Mouse (Mus musculus) left cerebral cortex, postnatal 10 days (tissue): ENCODE data around the gene Trpm3. TPM values are rescaled to one million over a fixed set of nuclear protein-coding genes. Genes with fewer than 3 reads are reported as not detected.
A peak's percentile ranks its signal among the peaks of the same experiment; 100 is the strongest.

Experiments
- DNase-seq, 2 experiments: peaks; one replicate each; pipeline ENCODE4 v3.0.0; 2021 to 2022; ENCODE audit warnings: low spot score in 2 of 2, mixed read lengths in 1 of 2; ENCODE audit errors: extremely low spot score in 1 of 2
- intact Hi-C: fragments of 180-260 bp; cut with DNase I; formaldehyde crosslinking; loops from one replicate; pipeline ENCODE4 v1.15.1; 2025
- total RNA-seq, 2 experiments: library from RNA; stranded (reverse); gene quantifications; 2 replicates each; pipeline ENCODE4 v1.2.3; 2021

Gene Trpm3
- total RNA-seq, 2 experiments from 2014 or later = 63.0 to 67.9 TPM

DNA sequence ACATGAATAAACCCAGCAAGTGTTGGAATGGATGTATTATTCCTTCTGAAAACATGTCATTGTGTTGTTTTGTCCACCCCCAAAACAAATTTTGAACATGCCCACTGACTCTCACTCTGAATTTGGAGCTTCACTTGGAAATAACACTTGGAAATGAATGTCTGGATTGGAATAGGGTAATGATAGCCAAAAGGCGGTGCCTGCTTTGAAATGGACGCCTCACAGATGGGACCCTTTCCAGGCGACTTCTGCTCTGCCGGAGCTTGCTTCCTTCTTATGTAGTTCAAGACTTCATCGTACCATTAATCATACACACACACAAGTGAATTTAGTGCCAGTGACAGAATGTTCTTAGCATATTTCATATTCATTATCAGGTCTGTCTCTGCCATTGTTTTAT is 312.4 kb downstream of the Trpm3 start:
- no peak for DNase-seq
- intact Hi-C loops = no loop called here

DNA sequence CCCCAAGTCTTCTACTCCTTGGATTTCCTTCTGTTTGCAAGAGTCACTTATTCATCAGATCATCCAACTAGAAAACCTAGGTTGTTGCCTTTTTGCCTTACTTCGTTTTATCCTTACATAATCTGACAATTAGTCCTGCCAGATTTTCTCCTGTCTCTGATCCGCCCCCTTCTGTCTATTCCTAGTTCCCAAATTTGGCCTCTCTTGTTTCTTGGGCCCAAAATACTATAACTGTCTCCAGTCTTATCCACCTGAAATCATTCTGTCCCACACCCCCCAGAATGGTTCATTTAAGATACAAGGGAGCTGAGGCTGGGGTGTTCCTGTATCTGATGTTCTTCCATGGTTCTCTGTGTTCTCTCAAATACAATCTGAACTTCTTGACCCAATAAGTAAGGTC is 318.1 kb downstream of the Trpm3 start:
- intact Hi-C loops = no loop called here
- DNase-seq = no peak

DNA sequence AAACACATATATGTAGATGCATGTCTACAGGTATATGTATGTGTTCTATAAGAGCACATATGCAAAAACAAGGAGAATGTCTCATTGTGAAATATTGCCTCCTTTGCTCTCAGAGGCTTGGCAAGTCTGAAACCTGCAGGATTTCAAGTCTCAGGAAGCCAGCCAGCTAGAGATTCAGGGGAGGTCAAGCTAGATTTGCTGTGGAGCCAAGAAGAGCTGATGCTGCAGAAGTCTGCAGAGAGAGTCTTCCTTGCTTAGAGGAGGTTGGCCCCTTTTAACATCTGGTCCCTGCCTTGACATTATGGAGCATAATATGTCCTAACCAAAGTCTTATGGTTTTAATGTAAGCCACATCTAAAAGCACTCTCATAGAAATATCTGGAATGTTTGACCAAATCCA is 323.2 kb downstream of the Trpm3 start:
- intact Hi-C loops = no loop called here
- no peak for DNase-seq

GRCm38 (mm10) chr19:22463506-22463905 is 324.7 kb downstream of the Trpm3 start:
- intact Hi-C loops = no loop called here
- peak in 1 of 2 experiments; percentile 23 for DNase-seq

GRCm38 (mm10) chr19:22469608-22470007 is 330.8 kb downstream of the Trpm3 start:
- no peak for DNase-seq
- intact Hi-C loops = no loop called here

DNA sequence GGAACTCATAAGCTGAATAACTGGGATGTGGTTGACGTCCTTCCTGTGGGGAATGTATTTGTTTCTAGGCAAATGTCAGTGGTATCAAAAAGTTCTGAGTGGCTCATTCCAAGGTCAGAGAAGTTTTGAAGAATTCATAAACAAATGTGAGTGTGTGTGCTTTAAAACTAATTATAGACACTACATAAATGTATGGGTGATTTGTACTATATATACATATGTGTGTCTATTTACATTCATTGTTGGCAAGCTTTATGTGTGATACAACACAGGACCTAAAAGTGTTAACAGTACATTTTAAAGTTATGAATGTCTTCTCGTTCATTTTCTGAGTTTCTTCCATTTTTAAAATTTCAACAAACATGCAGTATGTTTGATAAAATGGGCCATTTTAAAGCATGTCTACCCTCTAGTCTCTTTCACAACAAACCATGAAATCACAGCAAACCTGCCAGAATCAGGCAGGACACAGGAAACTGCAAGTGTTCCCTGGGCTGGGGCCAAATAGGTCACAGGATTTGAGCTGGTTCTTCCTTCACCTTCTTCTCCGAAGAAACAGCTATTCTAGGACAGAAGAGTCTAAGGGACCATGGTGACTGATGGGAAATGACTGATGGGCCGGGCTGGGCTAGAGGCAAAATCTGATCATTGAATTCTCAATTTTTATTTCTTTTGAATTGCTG is 334.3 kb downstream of the Trpm3 start:
- peak in 1 of 2 experiments; percentile 26 for DNase-seq
- intact Hi-C loops = no loop called here

DNA sequence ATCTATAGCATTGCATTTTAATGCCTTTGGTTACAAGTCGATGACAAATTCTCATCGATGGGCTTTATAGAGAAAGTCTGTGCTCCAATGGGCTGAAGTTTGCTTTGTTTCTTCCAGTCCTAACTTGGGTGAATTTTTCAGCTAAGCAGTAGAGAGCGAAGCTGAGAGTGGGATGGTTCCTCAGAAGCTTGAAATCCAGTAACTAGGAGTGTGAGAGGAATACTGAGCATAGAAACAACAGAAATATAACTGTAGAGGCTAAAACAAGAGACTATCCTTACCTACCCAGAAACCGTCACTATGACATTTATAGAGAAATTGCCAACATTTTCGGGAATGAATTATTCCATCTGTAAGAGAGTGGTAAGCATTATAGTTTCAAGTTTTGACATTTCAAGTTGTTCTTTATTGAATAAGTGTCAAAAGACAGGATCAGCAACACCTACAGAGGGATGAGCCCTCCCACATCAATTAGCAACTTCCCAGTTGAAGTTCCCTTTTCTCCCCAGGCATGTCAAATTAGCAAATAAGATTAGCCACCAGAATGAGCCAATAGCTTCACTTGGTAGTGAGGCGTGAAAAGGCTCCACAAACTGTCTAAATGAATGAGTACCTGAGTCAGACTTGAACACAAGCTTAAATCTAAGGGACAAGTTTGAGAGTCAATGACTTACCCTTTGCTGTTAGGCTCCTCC is 339.6 kb downstream of the Trpm3 start:
- no peak for DNase-seq
- intact Hi-C loops = no loop called here

- intact Hi-C loops = no loop called here
- DNase-seq = no peak
Observed at GRCm38 (mm10) chr19:22503469-22503868, 364.6 kb downstream of the Trpm3 start.

GRCm38 (mm10) chr19:22518508-22518907 is 379.7 kb downstream of the Trpm3 start:
- intact Hi-C loops = no loop called here
- DNase-seq = no peak

DNA sequence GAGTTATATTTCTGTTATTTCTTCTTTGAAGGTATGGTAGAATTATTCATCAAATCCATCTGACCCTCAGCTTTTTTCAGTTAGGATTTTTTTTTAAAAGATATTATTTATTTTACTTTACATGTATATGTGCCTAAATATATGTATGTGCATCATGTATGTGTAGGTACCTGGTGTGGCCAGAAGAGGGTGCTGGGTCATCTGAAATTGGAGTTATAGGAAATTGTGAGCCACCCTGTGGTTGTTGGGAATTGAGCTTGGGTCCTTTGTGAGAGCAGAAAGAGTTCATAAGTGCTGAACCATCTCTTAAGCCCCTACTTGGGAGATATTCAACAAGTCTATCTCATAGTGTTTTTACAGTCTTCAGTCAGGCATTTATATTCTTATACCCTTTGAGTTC is 389.1 kb downstream of the Trpm3 start:
- intact Hi-C loops = no loop called here
- DNase-seq = no peak

- intact Hi-C loops = no loop called here
- no peak for DNase-seq
Observed at GRCm38 (mm10) chr19:22542990-22543709, 404.3 kb downstream of the Trpm3 start.

DNA sequence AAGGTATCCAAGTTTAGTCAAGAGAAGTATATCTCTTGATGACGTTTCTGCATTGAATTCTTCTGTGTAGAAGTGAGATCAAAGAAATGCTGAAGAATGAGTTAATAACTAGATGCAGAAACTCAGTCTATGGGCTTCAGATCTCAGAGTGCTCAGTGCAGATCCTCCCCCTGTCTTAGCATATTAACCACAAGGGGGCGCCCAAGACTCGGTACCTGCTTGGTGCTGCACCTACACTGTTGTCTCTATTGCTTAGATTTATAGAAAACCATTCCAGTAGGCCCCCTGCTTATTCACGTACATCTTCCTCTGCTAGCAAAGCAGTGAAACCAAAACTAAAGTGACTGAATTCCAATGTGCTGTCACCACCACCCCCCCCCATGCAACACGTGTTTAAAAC is 413.3 kb downstream of the Trpm3 start:
- intact Hi-C loops = loop anchor here (5.0 to 10.0 kb wide), 2 partner anchors 83 to 330 kb away; no protein-coding TSS in a partner anchor
- peak; percentile 25 to 52 for DNase-seq

- peak; percentile 35 to 56 for DNase-seq
- intact Hi-C loops = loop anchor here (5.0 to 10.0 kb wide), 2 partner anchors 80 to 328 kb away; no protein-coding TSS in a partner anchor
Observed at GRCm38 (mm10) chr19:22554421-22554941, 415.6 kb downstream of the Trpm3 start.

GRCm38 (mm10) chr19:22572396-22572795 is 433.6 kb downstream of the Trpm3 start:
- intact Hi-C loops = no loop called here

GRCm38 (mm10) chr19:22572849-22573248 is 434.0 kb downstream of the Trpm3 start:
- intact Hi-C loops = no loop called here
- DNase-seq = no peak

More at GRCm38 (mm10) chr19:22572396-22572795, 433.6 kb downstream of the Trpm3 start:
- DNase-seq = no peak

GRCm38 (mm10) chr19:22582120-22582745 is 443.4 kb downstream of the Trpm3 start:
- no peak for DNase-seq

DNA sequence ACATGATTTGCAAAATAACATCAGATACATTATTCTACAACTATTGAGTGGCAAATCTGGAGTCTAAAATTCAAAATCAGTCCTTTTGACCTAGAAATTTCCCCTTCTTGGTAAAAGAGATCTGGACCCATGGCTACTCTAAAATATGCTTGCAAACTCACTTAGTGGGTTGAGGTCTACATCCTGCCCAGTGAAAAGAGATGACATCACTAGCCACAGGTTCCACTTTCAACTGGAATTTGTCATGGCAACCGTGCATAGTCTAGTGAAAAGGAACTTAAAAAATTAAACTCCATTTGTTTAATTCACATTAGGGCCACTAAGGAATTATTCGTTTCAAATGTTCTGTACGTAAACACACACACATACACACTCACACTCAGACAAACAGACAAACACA is 455.6 kb downstream of the Trpm3 start:
- intact Hi-C loops = no loop called here
- no peak for DNase-seq

More at GRCm38 (mm10) chr19:22582120-22582745, 443.4 kb downstream of the Trpm3 start:
- intact Hi-C loops = no loop called here

DNA sequence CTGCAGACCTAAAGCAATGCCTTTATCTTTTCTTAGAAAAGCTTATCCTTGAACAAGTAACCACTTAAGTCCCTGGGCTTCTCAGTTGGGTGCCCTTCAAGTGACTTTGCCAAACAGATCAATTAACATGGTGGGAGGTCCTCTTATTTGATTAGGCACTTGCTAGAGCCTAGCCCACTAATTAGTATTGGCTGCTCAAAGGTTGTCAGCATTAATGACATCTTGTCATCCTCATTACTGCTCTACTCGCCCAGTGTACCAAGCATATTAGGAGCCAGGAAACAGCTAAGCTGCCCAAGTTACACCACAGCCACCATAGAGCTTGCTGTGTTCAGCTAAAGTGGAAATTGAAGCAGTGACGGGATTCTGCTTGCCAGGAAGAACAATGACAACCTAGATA is 456.4 kb downstream of the Trpm3 start:
- intact Hi-C loops = no loop called here
- DNase-seq = no peak

DNA sequence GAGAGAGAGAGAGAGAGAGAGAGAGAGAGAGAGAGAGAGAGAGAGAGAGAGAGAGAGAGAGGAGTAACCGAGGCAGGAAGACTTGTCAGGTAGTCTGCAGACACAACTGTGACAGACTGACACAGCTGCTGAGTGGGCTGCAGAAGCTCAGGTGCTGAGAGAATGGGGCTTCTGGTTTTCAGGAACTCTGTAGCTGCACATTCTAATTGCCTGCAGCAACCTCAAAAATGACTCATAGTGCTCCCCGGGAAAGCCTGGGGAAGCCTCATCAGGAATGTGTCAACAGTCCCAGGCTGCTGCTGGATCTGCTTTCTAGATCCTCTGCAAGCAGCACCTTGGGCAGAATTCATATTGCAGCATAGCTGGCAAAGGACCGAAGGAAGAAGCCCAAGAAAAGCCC is 457.9 kb downstream of the Trpm3 start:
- intact Hi-C loops = no loop called here
- peak; percentile 23 to 34 for DNase-seq
